Mouse (Mus musculus) kidney, adult 2 months (tissue): Measurements from ENCODE around the gene Ccr7. TPM values are rescaled to one million over a fixed set of nuclear protein-coding genes. Genes with fewer than 3 reads are reported as not detected.

ENCODE experiments used
- DNase-seq: peaks from one replicate; pipeline ENCODE4 v3.0.0; 2021
- H3K27ac ChIP-seq: fragments of 200-500 bp; 2 replicates; pipeline ENCODE4 v1.5.1; 2012; ENCODE audit warnings: low read depth, low read length, control low read depth, inconsistent platforms; ENCODE audit not compliant: insufficient read depth
- H3K27me3 ChIP-seq: fragments of 200-500 bp; replicated peaks from 2 replicates; pipeline ENCODE4 v1.6.1; 2012; ENCODE audit warnings: mild to moderate bottlenecking, moderate library complexity, low read length, inconsistent platforms; ENCODE audit not compliant: control insufficient read depth, insufficient read depth
- H3K36me3 ChIP-seq: fragments of 200-500 bp; 2 replicates; pipeline ENCODE4 v1.6.1; 2012; ENCODE audit warnings: mild to moderate bottlenecking, moderate library complexity, low read length, inconsistent platforms; ENCODE audit not compliant: control insufficient read depth, insufficient read depth
- H3K4me1 ChIP-seq: fragments of 200-500 bp; 2 replicates; pipeline ENCODE4 v1.6.1; 2011; ENCODE audit warnings: low read length; ENCODE audit not compliant: control insufficient read depth, insufficient read depth
- H3K4me3 ChIP-seq: fragments of 200-500 bp; 2 replicates; pipeline ENCODE4 v1.5.1; 2011; ENCODE audit warnings: mild to moderate bottlenecking, low read depth, low read length, control low read depth; ENCODE audit not compliant: insufficient read depth
- CTCF ChIP-seq: fragments of 200-500 bp; conservative IDR thresholded peaks from 2 replicates; pipeline ENCODE4 v1.5.1; 2011; ENCODE audit warnings: low read depth, mild to moderate bottlenecking, control low read depth, low read length, moderate library complexity, mixed read lengths; ENCODE audit not compliant: insufficient read depth, insufficient read length
- POLR2A ChIP-seq: fragments of 200-500 bp; IDR thresholded peaks from one replicate; pipeline ENCODE4 v1.6.1; 2011; ENCODE audit warnings: low read depth, low read length, control low read depth
- WGBS: fragments of 180-500 bp; shearing (Covaris S2); methylation state at CpG from one replicate; pipeline ENCODE4 v1.1.7; 2018; 5-methylcytosine and 5-hydroxymethylcytosine counted together
- polyA plus RNA-seq: library from polyadenylated mRNA; depleted of rRNA; stranded (reverse); fragments of >200 nt; gene quantifications from 2 replicates; pipeline ENCODE4 v1.2.3, GENCODE M21; 2012

Ccr7 gene
- polyA plus RNA-seq, 1 experiment: 11.2 TPM

DNA sequence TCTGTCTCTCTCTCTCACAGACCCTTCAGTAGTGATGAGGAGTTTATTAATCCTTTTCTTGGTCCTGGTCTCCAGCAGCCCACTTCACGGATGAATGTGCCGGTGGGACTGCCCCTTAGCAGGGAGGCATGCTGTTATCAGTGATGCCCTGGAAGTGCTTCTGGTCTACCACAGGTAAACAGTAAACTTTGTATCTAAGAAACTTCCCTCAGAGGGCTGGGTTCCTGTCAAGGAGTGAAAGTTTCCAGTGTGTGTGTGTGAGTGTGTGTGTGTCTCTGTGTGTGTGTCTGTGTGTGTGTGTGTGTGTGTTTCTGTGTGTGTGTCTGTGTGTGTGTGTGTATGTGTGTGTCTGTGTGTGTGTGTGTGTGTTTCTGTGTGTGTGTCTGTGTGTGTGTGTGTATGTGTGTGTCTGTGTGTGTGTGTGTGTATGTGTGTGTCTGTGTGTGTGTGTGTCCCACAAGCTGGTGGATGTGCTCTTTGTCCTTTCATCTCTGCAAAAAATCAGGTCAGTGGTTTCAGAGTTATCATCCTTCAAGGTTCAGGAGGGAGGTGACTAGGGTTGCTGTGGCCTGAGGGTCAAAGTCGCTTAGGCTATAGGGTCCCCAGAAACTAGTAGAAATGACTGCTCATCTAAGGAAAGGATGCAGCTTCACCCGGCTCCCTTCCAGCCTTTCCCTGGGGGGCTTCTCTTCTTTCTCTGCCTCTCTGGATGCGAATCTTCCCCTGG is 24.0 kb downstream of the Ccr7 start:
- Histone ChIP-seq H3K27me3 (no peaks in the 10 kb centered on the region), H3K36me3 (no peaks in the 10 kb centered on the region), H3K27ac (no peak overlapping the region), H3K4me3 (no peak overlapping the region), H3K4me1 (no peaks in the 10 kb centered on the region)
- no peak for DNase-seq
- 79% methylated on average over 5 of the region's 5 CpGs for WGBS
- TF ChIP-seq CTCF (no peak), POLR2A (no peak)

DNA sequence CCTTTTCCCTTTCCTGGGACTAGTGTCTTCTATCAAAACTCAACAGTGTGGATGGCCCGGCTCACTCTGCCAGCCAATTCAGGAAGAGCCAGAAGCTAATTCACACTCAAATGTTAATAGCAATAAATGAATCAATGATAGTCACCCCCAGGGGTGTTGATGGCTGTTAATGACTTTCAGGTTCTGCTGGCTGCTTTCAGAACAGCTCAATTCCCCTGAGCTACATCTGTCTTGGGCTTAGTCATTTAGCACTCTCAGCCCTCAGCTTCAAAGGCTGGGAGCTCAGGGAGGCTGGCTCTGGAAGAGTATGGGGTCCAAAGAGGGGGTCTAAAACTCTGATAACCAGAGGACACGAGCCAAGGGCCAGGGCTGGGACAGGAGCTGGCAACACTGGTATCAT is 25.6 kb downstream of the Ccr7 start:
- H3K4me3 ChIP-seq: no peak overlapping the region
- 63% methylated on average over 2 of the region's 2 CpGs for WGBS
- no peak for DNase-seq
- H3K27ac ChIP-seq: no peak overlapping the region
- no peaks in the 10 kb centered on the region for H3K27me3 ChIP-seq
- TF ChIP-seq CTCF (no peak), POLR2A (no peak)
- H3K36me3 ChIP-seq: no peaks in the 10 kb centered on the region
- no peaks in the 10 kb centered on the region for H3K4me1 ChIP-seq

DNA sequence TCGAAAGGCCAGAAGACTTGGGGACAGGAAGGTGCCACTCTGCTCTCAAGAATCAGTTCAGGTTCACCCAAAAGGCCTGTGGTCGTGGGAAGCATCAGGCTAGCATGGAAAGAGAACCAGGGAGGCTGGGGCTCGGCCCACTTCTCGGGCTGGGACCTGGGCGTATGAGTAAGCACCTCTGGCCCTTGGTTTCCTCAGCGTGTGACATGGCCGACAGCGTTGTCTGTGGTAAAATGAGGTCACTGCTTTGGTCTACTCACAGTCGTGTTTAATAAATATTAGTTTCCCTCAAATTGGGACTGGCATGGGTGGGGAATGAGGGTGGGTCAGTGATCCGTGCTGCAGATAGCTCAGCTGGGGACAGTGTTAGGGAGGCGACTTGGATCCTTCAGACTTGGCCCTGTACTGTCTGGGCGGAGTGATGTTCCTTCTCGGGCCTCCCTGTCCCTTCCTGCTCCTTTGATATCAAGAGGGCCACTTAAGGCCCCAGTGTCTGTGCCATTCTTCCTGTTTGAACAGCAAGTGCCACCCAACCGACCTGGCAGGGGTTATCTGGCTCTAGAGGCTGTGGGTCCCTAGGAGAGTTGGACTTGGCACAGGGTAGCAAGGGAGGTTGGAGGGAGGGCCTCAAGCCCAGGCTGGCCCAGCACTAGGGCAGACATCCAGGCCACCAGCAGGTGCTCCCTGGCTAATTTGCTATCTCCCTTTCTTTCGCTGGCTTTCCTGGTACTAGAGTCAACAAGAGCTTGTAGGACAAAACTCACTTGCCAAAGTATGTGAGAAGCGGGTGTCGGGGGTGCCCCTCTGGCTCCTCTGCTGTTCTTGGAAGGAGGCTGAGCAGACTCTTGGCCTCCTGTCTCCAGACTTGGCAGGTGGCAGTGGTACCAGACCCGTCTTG is 26.8 kb downstream of the Ccr7 start:
- DNase-seq: no peak
- TF ChIP-seq CTCF (no peak), POLR2A (no peak)
- H3K4me3 ChIP-seq: no peak overlapping the region
- no peaks in the 10 kb centered on the region for H3K36me3 ChIP-seq
- H3K27me3 ChIP-seq: no peaks in the 10 kb centered on the region
- WGBS: 78% methylated on average over 18 of the region's 18 CpGs
- no peaks in the 10 kb centered on the region for H3K4me1 ChIP-seq
- 0 out of 2 replicates have a peak overlapping the region, but pooled peaks have one; percentile 16 for H3K27ac ChIP-seq

DNA sequence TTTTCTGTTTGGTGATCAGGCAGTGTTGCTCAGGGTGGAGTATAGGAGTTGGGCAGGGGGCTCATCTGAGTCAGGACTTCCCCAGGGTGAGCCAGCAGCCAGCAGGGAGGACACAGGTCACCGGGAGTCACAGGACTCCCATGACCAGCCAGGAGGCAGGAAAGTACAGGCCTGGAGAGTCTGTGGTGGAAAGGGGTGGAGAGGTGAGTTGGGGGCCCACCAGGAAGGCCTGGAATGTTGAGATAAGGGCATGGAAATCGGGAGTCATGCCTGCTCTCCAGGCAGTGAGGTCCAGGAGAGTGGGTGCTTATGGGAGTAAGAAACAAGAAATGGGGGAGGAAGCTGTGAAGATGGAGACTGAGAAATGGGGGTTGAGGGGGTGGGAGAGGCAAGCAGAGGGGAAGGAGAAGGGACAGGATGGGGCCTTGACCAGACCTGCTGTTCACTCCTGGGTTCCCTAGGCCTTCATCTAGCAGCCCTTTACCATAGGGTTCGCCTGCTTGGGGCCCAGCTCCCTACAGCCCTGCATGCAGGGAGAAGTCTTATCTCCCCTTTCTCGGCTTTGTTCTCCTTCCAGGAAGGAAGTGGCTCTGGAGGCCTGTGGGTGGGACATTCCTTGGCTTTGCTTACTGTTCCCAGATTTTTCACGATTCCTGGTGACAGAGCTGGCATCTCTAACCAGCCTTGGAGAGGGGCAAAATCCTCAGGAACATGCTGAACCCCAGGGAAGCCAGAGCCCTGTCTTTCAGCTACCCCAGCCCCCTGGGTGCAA is 28.2 kb downstream of the Ccr7 start:
- Histone ChIP-seq H3K27me3 (no peaks in the 10 kb centered on the region), H3K4me3 (no peak overlapping the region), H3K4me1 (no peaks in the 10 kb centered on the region), H3K36me3 (no peaks in the 10 kb centered on the region), H3K27ac (peak overlapping the region; percentile 84)
- peak; percentile 54 for DNase-seq
- no peak for TF ChIP-seq CTCF
- TF ChIP-seq POLR2A: no peak
- 41% methylated on average over 5 of the region's 5 CpGs for WGBS

DNA sequence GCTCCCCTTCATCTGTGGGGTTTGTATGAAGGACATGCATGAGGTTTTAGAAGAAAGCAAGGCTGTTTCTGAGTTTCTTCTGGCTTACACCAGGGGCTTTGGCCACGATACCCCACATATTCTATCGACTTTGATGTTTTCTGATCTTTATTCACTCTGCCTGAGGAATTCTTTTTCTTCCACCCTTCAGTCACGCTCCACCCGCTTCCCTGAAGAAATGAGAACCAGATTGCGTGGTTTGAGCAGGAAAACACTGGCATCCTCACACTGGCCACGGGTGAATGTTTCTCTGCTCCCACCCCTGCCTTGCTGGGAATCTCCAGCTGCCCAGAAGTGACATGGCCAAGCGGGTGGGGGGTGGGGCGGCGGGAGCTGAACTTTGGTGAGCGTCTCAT is 30.2 kb downstream of the Ccr7 start:
- WGBS: 51% methylated on average over 10 of the region's 10 CpGs
- H3K4me3 ChIP-seq: no peak overlapping the region
- no peak overlapping the region for H3K27ac ChIP-seq
- no peaks in the 10 kb centered on the region for H3K4me1 ChIP-seq
- H3K27me3 ChIP-seq: no peaks in the 10 kb centered on the region
- H3K36me3 ChIP-seq: no peaks in the 10 kb centered on the region
- no peak for DNase-seq
- TF ChIP-seq CTCF (no peak), POLR2A (no peak)

DNA sequence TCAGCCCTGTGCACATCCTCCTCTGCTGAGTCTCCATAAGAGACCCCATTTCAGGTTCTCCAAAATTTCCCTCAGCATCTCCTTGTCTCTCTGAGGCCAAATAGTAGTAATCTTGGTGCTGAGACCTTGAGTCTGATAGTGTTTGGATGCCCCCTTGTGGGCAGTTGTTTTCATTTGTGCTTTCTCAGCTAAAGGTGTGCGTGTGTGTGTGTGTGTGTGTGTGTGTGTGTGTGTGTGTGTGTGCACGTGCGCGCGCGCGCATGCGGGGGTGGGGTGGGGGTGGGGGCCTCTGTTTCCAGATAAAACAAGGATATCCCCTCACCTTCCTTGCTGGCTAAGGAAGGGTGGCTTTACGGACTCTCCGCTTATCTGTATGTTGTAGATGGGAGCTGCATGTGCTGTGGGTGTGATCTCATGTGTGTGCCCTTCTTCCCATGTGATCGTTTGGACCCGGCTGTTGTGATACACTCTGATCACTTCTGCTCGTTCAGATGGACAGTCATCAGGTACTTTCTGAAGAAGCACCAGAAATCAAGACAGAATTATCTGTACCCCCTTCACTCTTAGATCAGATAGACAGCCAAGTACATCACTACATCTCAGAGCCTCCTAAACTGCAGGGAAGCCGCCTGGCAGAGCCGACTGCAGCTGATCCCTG is 30.8 kb downstream of the Ccr7 start:
- TF ChIP-seq POLR2A (no peak), CTCF (peak; percentile 30; the same call in 1 of the 2 replicates)
- Histone ChIP-seq H3K4me1 (no peaks in the 10 kb centered on the region), H3K27me3 (no peaks in the 10 kb centered on the region), H3K36me3 (no peaks in the 10 kb centered on the region), H3K27ac (no peak overlapping the region), H3K4me3 (no peak overlapping the region)
- 33% methylated on average over 15 of the region's 15 CpGs for WGBS
- DNase-seq: peak; percentile 73
